Mouse (Mus musculus) A20 (cell line): ENCODE measurements around the gene Igfbp3.
A peak's percentile ranks its signal among the peaks of the same experiment; 100 is the strongest.

Experiments
- DNase-seq: peaks from one replicate; pipeline ENCODE4 v3.0.0-alpha.2; 2011; ENCODE audit warnings: low read depth, low spot score

Gene Igfbp3

DNA sequence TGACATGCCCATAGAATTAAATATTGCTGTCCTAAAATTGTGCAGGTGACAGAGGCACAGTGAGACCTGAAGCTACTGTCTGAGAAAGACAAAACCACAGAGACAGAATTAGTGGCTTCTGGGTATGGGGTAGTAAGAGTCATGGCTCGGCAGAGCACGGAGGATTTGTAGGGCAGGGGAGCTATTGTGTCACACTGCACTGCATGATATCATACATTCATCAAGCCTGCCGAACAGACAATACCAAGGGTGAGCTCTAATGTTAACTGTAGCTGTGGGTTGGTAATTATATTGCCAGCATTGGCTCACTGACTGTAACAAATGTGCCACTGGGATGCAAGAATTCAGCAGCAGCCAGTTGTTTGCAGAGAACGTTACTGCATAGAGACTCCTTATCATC, 49.3 kb downstream of the Igfbp3 start:
- no peak for DNase-seq

DNA sequence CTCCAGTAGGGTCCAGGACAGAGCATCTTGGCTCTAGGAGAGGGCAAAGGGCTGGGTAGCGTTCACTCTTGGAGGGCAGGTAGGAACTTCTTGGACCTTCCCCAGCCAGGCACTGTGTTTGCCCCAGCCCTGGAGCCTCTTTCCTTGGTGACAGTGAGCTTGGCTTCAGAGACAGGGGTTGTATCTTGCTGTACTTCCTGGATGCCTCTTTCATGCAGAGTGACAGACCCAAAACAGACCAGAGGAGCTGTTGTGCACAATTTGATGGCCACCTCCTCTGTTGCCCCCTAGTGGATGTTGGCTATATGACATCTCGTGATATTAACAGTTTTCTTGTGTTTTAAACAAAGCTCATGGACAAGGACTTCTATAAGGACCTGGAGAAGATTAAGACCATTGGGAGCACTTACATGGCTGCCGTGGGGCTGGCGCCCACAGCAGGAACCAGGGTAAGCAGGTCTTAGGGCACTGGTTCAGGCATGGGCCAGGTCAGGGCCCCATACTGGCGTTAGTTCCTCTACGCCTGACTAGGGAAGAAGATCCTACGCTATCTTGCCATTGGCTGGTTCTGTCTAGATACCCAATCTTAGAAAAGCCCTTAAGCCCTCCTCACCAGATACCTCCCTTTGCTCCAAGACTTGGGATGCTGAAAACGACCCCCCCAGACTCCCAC, 52.1 kb downstream of the Igfbp3 start:
- DNase-seq = peak; percentile 31

DNA sequence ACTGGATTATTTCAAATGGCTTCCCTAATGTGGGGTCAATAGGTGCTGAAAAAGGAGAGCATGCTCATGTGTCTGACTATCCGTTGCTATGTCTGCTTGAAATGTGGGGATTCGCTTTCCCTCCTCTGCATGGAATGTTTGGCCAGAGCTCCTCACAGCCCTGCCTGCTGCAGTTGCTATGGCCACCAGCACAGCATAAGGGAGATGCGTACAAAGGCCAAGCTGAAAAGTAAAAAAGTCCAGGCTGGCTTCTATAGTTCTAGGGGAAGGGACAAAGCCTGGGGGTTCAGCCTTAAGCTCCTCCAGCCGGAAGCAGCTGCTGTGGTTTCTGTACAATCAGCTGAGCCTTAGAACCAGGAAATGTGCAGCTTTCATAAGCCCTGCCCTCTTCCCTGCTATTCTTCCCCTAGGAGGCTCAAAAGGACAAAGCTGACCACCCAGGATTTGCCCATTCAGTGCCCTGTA, 53.1 kb downstream of the Igfbp3 start:
- DNase-seq = no peak

- no peak for DNase-seq
Measured at GRCm38 (mm10) chr11:7160146-7160545, 53.6 kb downstream of the Igfbp3 start.

DNA sequence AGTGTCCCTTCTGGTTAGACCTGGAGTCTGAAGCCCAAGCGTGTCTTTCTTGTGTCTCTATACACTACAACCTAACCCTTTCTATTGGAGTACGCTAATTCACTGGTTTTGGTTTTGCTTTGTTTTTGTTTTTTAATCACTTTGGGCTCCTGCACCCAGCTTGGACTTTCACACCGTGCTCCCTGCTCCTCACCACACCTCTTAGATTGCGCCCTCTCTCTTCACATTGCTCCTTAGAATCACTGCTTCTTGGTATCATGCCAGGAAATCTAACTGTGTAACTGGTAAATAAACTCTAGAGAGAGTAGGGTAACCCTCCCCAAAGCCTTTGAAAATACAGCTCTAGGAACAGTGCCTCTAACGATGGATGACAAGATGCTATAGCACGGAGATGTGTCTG, 55.5 kb downstream of the Igfbp3 start:
- DNase-seq = no peak

- no peak for DNase-seq
Measured at GRCm38 (mm10) chr11:7156427-7156826, 57.3 kb downstream of the Igfbp3 start.
